Mouse (Mus musculus) liver, postnatal 0 days (tissue): ENCODE results near the gene Urm1. TPM values are rescaled to one million over a fixed set of nuclear protein-coding genes. Genes with fewer than 3 reads are reported as not detected.

Experiments
- ATAC-seq: fragments of 200-750 bp; cut with Nextera tagmentation; 2 replicates; pipeline ENCODE4 v1.8.0; 2017; ENCODE audit warnings: mild to moderate bottlenecking, moderate library complexity
- DNase-seq: peaks from one replicate; pipeline ENCODE4 v3.0.0-alpha.2; 2016
- H3K27ac ChIP-seq: fragments of 300-500 bp; sonication (generic); 2 replicates; pipeline ENCODE4 v1.5.1; 2014; ENCODE audit warnings: antibody characterized with exemption, moderate library complexity, mild to moderate bottlenecking, low read depth
- H3K27me3 ChIP-seq: fragments of 300-500 bp; sonication (generic); 2 replicates; pipeline ENCODE4 v1.6.1; 2014; ENCODE audit warnings: low read length, control low read depth, mixed read lengths; ENCODE audit not compliant: insufficient read depth
- H3K36me3 ChIP-seq: fragments of 300-500 bp; sonication (generic); replicated peaks from 2 replicates; pipeline ENCODE4 v1.6.1; 2014; ENCODE audit warnings: mild to moderate bottlenecking, control low read depth, low read length, moderate library complexity, mixed read lengths; ENCODE audit not compliant: insufficient read depth
- H3K4me1 ChIP-seq: fragments of 300-500 bp; sonication (generic); 2 replicates; pipeline ENCODE4 v1.6.1; 2014; ENCODE audit warnings: antibody characterized with exemption, mild to moderate bottlenecking, control low read depth; ENCODE audit not compliant: insufficient read depth
- H3K4me2 ChIP-seq: fragments of 300-500 bp; sonication (generic); 2 replicates; pipeline ENCODE4 v1.6.1; 2014; ENCODE audit warnings: low read depth, mild to moderate bottlenecking, low read length, moderate library complexity, mixed read lengths
- H3K4me3 ChIP-seq: fragments of 300-500 bp; sonication (generic); 2 replicates; pipeline ENCODE4 v1.5.1; 2014; ENCODE audit warnings: low read depth, low read length
- H3K9ac ChIP-seq: fragments of 300-500 bp; sonication (generic); replicated peaks from 2 replicates; pipeline ENCODE4 v1.6.1; 2014; ENCODE audit warnings: mild to moderate bottlenecking, moderate library complexity
- H3K9me3 ChIP-seq: fragments of 300-500 bp; sonication (generic); 2 replicates; pipeline ENCODE4 v1.6.1; 2016; ENCODE audit warnings: mild to moderate bottlenecking, control low read depth, low read length, mixed read lengths
- CTCF ChIP-seq: sonication (generic); IDR thresholded peaks from 2 replicates; pipeline ENCODE4 v1.5.1; 2016; ENCODE audit warnings: antibody characterized with exemption, low read depth
- EP300 ChIP-seq: IDR thresholded peaks from 2 replicates; pipeline ENCODE4 v1.6.1; 2016; ENCODE audit warnings: antibody characterized with exemption, low read depth, mild to moderate bottlenecking
- WGBS: fragments of 180-500 bp; shearing (Covaris S2); extraction: QIAGEN DNeasy Blood & Tissue Kit; methylation state at CpG from one replicate; pipeline ENCODE4 v1.1.7; 2014; ENCODE audit not compliant: insufficient replicate concordance; 5-methylcytosine and 5-hydroxymethylcytosine counted together
- polyA plus RNA-seq: library from polyadenylated mRNA; unstranded; fragments of >200 nt; fragmentation: Nextera tagmentation; extraction: Ambion mirVana; gene quantifications from 2 replicates; pipeline ENCODE4 v1.2.1, GENCODE M21; 2015

Urm1 gene
- polyA plus RNA-seq, 1 experiment from 2014 or later = 8.7 TPM

DNA sequence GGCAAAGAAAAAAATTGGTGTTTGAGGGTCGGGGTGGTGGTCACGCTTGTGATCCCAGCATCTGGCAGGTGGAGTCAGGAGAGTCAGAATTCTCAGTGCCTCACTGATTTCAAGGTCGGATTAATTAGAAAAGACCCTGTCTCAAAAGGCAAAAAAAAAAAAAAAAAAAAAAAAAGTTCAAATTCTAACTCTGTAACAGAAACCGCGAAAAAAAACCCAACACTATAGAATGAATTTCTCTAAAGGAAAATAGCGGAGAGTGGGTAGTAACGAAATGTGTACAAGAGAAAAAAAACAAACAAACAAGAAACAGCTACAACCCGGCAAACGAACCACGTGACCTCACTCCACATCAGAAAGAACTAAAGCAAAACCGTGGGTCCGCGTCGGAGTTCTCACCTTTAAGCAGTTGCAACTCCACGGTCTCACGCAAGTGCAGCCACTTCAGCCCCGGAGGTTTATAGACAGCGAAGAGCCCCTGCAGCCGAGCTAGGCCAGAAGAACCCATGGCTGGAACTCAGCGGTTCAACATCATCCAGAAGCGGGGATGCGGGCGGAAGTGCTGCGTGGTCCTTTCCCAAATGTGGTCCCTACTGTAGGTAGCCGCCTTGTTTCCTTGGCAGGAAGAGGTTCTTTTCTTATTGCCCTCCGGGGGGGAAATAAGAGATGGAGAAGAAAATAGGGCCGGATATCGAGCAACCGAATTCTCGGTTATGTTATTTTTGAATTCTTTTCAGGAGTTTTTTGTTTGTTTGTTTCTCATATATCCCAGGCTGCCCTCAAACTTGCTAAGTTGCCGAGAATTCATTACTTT lies 32.6 kb upstream of the Urm1 start, which contains the start of gene Coq4:
Coq4 (plus strand) TSS at position 390 of the 814 bp plus-strand sequence.
- H3K4me1 ChIP-seq = peaks cover 10% of the 10 kb centered on the region
- DNase-seq = peak; percentile 90
- no peaks in the 10 kb centered on the region for H3K27me3 ChIP-seq
- H3K36me3 ChIP-seq = peaks cover 26% of the 10 kb centered on the region
- ATAC-seq = peak; percentile 93
- TF ChIP-seq CTCF (no peak), EP300 (peak; percentile 67)
- peak within 1 kb of the TSS; percentile 81 for H3K4me3 ChIP-seq
- H3K9ac ChIP-seq = peak within 1 kb of the TSS; percentile 74
- H3K4me2 ChIP-seq = peak within 1 kb of the TSS; percentile 98
- H3K27ac ChIP-seq = peak within 1 kb of the TSS; percentile 88
- WGBS = 1% methylated on average over 31 of the region's 31 CpGs
- no peaks in the 10 kb centered on the region for H3K9me3 ChIP-seq

DNA sequence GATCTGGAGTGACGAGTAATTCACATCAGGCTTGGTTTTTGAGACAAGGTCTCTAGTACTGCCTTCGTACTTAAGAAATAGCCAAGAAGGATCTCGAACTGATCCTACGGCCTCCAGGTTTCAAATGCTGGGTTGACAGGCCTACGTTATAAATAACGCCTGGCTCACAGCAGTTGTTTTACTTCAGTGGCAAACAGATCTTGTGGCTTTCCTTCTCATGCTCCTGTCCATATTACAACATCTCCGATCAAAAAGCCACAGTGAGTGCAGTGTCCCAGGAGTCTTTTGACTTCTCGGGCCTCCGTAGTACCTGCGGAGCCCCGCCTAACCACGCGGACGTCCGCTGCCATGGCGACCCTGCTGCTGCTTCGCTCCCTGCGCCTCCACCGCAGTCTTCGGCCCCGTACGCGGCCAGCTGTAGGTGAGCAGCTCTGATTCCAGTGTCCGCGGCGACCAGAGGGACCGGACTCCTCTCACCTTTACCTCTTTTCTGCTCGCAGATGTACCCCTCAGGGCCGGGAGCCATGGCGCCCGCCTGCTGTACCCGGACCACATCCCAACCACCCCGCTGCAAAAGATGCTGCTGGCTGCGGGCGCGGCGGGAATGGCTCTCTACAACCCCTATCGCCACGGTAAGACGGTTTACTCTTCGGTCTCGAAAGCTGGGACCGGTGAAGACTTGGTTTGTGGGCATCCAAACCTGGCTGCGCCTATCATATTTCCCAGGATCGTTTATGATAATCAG lies 31.8 kb upstream of the Urm1 start, which contains the start of gene Trub2:
Trub2 (minus strand) TSS at position 566 of the 745 bp plus-strand sequence.
- peak within 1 kb of the TSS; percentile 98 for H3K4me2 ChIP-seq
- peaks cover 19% of the 10 kb centered on the region for H3K36me3 ChIP-seq
- ATAC-seq (peak; percentile 94), DNase-seq (peak; percentile 89)
- H3K27me3 ChIP-seq = no peaks in the 10 kb centered on the region
- H3K9ac ChIP-seq = peak within 1 kb of the TSS; percentile 74
- H3K27ac ChIP-seq = peak within 1 kb of the TSS; percentile 88
- H3K4me1 ChIP-seq = peaks cover 10% of the 10 kb centered on the region
- peak within 1 kb of the TSS; percentile 81 for H3K4me3 ChIP-seq
- no peak for TF ChIP-seq CTCF
- TF ChIP-seq EP300 = no peak
- under 1% methylated on average over 45 of the region's 45 CpGs for WGBS
- no peaks in the 10 kb centered on the region for H3K9me3 ChIP-seq

DNA sequence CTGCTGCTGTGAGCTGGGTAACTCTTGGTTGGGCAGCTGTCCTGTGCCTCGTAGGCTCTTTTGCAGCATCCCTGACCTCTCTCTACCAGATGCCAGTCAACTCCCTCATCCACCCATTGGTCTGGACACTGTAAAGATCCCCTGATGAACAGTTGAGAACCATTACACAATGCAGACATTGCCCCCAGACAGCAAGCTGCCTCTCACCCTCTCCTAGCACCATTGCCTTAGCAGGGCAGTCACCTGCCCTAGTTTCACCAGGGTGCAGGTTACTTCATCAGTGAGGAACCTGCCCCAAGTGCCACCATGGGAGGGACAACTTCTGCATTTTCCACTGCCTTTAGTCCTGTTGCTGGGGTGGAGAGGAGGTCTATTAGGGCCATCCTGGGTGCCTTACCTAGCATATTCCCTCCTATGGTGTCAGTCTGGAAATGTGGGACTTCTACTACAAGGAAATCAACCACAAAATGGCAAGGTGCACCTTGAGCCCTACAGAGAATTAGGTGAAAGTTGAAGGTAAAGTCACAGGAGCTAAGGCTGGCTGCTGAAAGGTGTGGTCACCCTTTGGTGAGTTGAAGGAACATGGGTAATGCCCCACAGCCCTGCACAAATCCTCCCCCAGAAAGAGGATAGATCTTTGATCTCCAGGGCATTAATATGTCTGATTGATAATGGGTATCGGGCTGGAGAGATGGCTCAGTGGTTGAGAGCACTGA lies 26.9 kb upstream of the Urm1 start:
- H3K4me1 ChIP-seq = peaks cover 5% of the 10 kb centered on the region; the same call in 1 of the 2 replicates
- peak; percentile 22; the same call in 1 of the 2 replicates for ATAC-seq
- H3K36me3 ChIP-seq = peaks cover 5% of the 10 kb centered on the region
- WGBS = 84% methylated on average over 2 of the region's 2 CpGs
- H3K4me2 ChIP-seq = no peak overlapping the region
- H3K4me3 ChIP-seq = no peak overlapping the region
- H3K9me3 ChIP-seq = no peaks in the 10 kb centered on the region
- H3K27ac ChIP-seq = peak overlapping the region; percentile 51; the same call in 1 of the 2 replicates
- no peaks in the 10 kb centered on the region for H3K27me3 ChIP-seq
- no peak for TF ChIP-seq CTCF
- no peak for TF ChIP-seq EP300
- DNase-seq = no peak
- H3K9ac ChIP-seq = no peak overlapping the region

DNA sequence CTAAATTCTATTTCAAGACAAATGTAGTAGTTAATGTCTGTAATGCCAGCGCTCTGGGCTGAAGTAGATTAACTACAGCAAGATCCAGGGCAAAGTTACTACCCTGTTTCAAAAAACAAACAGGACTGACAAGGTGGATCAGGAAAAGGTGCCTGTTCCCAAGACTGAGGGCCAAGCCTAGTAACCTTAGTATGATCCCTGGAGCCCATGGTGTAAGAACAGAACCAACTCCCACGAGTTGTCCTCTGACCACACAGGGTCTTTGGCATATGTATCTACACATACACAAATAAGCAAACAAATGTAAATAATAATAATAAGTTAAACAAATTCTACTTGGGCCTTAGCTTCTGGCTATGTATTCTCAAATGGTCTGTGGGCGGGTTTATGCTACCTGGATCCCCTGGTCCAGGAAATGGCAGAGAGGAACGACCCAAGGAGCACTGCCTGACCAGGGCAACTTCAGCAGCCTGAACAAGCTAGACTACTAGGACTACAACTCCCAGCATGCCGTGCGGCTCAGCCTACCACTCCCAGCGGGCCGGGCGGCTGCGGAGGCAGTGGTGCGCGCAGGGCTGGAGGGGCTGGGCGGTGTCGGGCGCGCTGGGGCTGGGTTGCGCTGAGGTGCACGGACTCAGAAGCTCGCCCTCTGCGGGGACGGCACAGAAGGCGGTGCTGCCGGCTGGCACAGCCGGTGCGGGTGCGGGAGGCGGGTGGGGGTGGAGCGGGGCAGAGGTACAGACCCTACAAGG lies 17.6 kb upstream of the Urm1 start, which contains the start of gene Slc27a4:
Slc27a4 (plus strand) TSS at position 560 of the 752 bp plus-strand sequence.
- peak; percentile 95 for DNase-seq
- Histone ChIP-seq H3K4me1 (peaks cover 11% of the 10 kb centered on the region; the same call in 1 of the 2 replicates), H3K4me3 (peak within 1 kb of the TSS; percentile 74), H3K36me3 (peaks cover 18% of the 10 kb centered on the region), H3K27me3 (no peaks in the 10 kb centered on the region), H3K9me3 (no peaks in the 10 kb centered on the region), H3K27ac (peak within 1 kb of the TSS; percentile 18; the same call in 1 of the 2 replicates), H3K9ac (peak within 1 kb of the TSS; percentile 78), H3K4me2 (peak within 1 kb of the TSS; percentile 96)
- TF ChIP-seq CTCF = peak; percentile 16; the same call in 1 of the 2 replicates
- TF ChIP-seq EP300 = no peak
- 4% methylated on average over 22 of the region's 28 CpGs for WGBS
- ATAC-seq = peak; percentile 97

DNA sequence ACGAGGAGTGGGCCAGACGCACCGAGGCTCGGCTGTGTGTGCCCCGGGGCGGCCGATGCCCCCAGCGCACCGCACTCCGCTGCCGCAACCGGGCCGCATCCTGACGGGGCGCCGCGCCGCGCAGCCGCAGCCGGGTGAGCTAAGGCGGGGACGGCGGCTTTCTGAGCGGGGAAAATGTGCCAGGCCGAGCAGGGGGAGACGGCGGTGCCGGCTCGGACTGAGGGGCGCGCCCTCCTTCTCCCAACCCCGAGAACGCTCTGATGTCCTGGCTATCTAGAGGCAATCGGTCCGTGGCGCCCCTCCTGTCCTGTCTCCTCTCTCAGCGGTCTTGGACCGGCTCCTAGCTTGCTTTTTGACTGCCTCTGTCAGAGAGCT lies 17.1 kb upstream of the Urm1 start:
- no peaks in the 10 kb centered on the region for H3K27me3 ChIP-seq
- peaks cover 24% of the 10 kb centered on the region for H3K36me3 ChIP-seq
- TF ChIP-seq CTCF (no peak), EP300 (no peak)
- 5% methylated on average over 29 of the region's 39 CpGs for whole genome bisulfite sequencing
- DNase-seq = no peak
- peaks cover 11% of the 10 kb centered on the region; the same call in 1 of the 2 replicates for H3K4me1 ChIP-seq
- ATAC-seq = peak; percentile 64
- H3K9me3 ChIP-seq = no peaks in the 10 kb centered on the region
- H3K4me3 ChIP-seq = peak overlapping the region; percentile 74
- peak overlapping the region; percentile 78 for H3K9ac ChIP-seq
- H3K27ac ChIP-seq = peak overlapping the region; percentile 18; the same call in 1 of the 2 replicates
- H3K4me2 ChIP-seq = peak overlapping the region; percentile 96
